Mouse (Mus musculus): ENCODE measurements around the gene Kif16b.
"Not testable (repeated sequence)": the region's sequence is repeated elsewhere in the genome, so short reads cannot be mapped to it uniquely, and the experiment has no call there.

The Kif16b gene

DNA sequence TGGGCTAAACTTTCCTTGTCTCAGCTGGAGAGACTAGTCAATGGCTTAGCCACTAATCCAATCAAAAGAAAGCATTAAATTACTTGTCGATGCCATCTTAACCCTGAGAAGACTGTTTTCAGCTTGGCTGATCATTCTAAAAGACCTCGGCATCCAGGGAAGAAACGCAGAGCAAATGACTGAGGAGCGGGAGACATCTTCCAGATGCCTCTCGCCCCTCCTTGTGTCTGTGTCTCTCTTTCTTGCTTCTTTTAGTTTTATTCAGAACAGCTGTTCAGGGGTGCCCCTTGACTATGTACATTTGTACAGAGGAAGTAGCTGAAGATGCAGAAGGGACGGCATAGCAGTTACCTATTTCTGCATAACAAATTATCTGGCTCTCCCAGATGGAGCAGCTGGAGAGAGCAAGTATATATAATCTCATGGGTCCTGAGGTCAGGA, 311.0 kb downstream of the Kif16b start:
- DNase-seq (ENCODE audit: low read depth): no peak

DNA sequence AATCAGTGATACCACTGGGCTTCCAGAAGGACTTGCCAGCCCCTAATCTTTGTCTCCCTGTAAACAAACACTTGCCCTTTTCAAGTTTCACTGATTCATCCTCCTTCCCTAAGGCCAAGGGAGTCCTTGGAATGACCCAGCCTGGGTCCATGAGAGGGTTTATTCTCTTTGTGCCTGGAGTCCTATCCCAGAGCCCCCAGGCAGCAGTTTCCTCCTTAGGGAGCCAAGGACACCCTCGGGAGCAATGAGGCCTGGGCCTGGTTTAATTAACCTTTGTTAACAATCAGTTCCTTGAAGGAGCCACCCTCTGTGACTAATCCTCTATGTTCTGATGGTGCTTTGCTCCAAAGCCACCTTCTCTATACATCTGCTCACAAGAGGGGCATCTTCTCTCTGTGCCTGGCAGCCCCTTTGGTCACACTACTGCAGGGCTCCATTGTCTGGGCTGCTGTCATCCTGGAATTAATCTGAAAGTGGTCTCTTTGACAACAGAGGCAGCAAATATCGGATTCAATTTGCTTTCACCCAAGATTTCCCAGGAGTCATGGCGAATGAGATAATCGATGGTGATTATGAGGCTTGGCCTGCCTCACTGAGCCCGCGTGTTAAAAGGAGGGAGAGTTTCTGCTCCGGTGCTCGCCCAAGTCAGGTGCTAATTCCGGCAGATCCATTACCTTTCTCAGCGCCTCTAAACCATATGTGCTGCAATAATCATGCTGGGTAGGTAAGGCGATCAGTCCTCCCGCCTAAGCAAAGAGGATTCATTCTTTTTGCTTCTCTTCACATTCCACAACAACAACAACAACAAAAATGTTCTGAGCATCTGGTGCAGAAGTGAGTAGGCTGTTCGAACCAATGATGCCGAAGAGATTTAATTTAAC, 311.7 kb downstream of the Kif16b start:
- no peak for DNase-seq (ENCODE audit: low read depth)

DNA sequence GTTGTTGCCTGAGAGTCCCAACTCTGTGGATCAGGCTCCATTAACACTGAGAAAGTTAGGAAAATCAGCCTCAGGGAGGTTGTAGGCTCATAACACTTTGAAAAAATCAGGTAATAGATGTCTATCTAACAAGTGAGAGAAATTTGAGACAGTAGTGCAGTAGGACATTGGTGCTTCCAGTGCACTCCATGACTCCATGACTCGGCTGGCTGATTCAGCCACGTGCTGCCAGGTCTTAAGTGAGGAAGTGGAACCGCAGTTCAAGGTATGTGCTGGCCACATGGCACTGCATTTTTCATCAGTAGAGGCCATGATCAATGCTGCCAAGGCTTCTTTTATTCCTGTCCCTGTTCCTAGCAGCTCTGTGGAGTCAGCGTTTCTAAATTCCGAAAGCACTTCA, 315.5 kb downstream of the Kif16b start:
- no peak for DNase-seq (ENCODE audit: low read depth)

DNA sequence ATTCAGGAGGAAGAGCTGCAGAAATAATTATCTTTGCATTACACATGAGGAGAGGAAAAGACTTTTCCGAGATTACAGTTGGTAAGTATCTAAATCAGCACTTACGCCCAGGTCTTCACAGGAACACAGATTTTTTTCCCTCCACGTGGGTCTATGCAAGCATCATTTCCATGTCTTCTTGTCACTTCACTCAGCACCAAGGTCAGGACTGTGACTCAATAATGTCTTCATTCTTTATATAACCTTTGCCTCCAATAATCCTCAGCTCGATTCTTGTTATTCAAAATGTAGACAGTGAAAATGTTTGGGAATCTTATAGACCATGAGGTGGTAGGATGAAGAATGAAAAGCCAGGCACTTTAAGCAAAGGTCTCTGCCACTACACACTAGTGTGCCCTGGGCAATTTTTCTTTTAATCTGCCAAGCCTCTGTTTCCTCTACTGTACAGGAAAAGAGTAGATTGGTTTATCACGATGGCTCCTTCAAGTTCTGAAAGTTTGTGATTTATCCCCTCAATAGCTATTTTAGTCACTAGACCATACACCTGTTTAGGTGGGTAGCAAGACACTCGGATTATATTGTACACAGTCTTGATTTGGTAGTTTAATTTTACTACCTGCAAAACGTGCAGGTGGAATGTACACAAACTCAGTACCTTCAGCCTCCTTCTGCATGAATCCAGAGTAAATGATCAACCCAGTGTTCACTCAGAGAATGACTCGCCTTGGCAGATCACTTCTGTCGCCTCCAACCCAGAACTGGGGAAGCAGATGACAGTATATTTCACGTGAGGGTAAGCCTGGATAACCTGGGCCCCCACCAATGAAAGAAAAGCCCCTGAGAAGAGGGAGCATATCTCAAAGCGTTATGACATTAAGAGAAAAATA, 316.2 kb downstream of the Kif16b start:
- no peak for DNase-seq (ENCODE audit: low read depth)

DNA sequence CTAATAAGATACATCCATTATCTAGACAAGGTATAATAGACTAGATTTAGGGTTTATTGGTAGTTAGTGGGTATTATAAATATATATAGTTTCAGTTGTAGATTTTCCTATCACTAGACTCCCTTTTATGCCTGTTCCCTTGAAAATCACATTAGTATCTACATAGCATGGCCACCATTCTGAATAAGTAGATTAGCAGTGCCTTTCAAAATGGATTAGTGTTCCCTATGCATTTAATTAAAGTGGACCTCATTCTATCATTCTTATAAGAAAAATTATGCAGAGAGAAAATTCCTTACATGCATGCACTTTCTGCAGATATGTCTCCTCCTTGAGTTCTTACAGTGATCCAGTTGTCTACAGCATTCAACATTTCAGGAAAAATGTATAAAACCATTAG, 320.9 kb downstream of the Kif16b start:
- DNase-seq (ENCODE audit: low read depth): no peak

DNA sequence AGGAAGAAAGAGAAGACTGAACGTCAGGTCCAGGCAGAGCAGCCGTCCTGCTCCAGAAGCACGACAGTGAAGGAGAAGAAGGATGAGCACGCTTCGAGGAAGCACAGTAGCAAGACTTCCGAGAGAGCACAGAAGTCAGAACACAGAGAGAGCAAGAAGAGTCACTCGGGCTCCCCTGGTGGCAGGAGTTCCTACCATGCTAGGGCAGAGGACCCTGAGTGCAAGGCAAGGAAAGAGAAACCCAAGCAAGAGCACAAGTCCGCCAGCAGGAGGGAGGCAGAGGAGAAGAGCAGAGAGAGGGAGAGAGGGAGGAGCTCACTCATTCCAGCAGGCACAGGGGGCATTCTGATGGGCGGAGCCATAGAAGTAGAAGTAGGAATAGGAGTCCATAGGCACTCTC, 323.9 kb downstream of the Kif16b start:
- not testable (repeated sequence) for DNase-seq (ENCODE audit: low read depth)

DNA sequence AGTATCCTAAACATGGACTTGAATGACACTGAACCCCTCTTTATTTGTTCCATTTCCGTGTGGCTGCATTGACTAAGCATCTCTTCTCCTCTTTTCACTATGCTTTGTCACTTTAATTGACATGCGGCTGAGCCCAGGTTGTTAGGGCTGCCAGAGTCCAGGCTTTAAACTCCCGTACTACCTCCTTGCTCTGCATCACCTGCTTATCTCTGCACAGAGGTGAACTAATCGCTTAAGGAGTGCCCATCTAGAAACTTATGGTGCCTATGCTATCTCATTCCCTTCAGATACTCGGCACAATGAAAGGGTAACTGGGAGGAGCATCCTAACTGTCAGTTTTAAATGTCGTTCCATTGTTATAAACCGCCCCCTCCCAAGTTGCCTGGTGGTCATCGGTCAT, 331.6 kb downstream of the Kif16b start:
- DNase-seq (ENCODE audit: low read depth): no peak
